Mouse (Mus musculus): ENCODE data around the gene Stard13.

Stard13 gene

GRCm38 (mm10) chr5:151228367-151229005, 5.2 kb downstream of the Stard13 start:
- DNase-seq (ENCODE audit: low read depth, low spot score), result no peak

- DNase-seq (ENCODE audit: low read depth, low spot score), result no peak
These were observed 9.8 kb downstream of the Stard13 start for GRCm38 (mm10) chr5:151223696-151224366.

DNA sequence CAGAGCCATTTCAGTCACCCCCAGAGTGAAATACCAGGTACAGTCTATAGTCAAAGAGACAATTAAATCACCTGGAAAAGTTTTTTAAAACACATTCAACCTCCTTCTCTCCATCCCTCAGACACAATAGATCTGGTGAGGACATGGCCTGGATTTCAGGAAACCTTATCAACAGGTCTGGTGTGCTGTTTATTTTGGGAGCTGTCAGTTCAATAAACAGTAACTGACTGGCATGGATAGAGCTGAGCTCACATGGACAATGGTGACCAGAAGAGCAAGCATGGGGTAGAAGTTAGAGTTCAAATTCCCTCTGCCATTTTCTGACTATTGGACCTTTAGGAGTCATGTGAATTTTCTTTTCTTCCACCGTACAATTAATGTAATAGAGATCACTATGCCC, 10.8 kb downstream of the Stard13 start:
- no peak for DNase-seq (ENCODE audit: low read depth, low spot score)

GRCm38 (mm10) chr5:151218689-151219115, 14.9 kb downstream of the Stard13 start:
- DNase-seq (ENCODE audit: low read depth, low spot score), result no peak

DNA sequence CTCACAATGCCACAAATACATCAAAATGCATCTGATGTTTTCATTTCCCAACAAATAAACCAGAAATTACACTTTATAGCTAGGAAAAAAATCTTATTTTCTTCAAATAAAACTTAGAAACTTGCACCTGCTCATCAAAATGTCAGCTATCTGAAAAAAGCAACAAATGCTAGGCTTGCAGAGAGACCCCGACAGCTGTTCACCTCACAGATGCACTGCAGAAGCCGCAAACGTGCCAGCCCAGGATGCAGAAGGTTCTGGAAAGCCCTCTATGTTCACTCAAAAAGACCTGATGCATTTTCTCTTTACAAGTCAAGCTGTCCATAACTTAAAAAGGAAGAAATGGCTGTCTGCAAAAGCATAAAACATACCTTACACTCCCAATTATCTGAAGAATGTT, 20.5 kb downstream of the Stard13 start:
- no peak for DNase-seq (ENCODE audit: low read depth, low spot score)

DNA sequence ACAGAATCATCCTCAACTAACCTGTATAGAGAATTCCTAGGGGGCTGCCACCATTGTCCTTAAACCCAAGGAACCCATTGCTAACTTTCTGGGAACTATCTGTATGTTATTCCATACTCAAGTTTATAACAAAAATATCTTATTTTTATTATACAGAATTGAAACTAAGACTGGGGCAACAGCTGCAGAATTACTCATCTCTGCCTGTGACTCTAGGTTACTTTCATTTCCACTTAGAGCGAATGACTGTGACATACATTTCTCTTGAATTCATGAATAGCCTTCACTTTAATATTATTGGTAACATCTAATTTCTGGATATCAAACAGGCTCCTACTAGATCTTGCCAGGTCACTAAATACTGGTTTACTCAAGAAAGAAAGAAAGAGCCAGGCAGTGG, 22.8 kb downstream of the Stard13 start:
- no peak for DNase-seq (ENCODE audit: low read depth, low spot score)

DNA sequence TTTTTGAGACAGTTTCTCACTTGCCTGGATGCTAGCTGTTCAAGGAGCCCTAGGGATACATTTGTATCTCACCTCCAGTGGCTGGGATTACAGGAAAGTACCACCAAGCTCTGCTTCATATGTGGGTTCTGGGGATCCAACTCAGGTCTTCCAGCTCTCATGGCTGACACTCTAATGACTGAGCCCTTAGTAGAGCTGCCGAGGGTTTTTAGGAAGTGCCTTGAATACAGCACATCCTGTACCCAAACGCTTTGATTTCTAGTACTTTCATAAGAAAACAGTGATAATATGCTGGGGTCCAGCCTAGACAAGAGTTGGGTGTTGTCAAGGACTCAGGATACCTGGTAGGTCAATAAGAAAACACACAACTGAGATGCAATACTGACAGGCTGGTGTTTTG, 23.6 kb downstream of the Stard13 start:
- DNase-seq (ENCODE audit: low read depth, low spot score), result no peak

DNA sequence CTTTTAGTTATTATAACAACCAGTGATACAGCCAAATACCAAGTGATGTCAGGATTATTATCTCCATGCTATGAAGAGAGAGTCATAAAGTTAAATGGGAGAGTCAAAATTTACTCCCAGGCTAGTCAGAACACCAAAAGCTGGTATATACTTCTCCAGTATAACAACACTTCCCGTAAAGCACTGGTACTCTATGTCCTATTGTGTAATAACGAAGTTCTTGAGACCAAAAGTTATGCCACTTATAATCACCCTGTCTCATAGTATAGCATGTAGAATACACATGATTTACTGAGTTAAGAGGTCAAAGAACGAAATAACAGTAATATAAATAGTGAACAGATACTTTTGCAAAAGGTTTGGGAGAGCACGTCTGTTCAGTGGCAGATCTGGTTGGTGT, 28.6 kb downstream of the Stard13 start:
- DNase-seq (ENCODE audit: low read depth, low spot score), result no peak

GRCm38 (mm10) chr5:151202925-151203324, 30.7 kb downstream of the Stard13 start:
- DNase-seq (ENCODE audit: low read depth, low spot score), result no peak

DNA sequence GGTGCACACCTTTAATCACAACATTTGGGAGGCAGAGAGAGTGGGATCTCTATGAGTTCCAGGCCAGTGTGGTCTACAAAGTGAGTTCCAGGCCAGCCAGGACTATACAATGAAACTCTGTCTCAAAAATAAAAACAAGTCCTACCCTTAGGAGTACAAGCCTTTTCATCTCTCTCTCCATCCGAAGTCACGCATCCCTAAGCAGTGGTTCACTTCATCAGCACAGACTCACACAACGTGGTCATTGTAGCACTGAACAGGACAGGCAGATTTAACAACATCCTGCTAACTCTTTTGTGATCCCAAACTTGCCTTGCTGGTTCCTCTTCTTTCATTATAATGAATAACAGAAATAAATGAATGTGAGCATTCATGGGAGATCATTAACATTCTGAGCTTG, 32.4 kb downstream of the Stard13 start:
- no peak for DNase-seq (ENCODE audit: low read depth, low spot score)

- DNase-seq (ENCODE audit: low read depth, low spot score), result no peak
These were observed 34.4 kb downstream of the Stard13 start for GRCm38 (mm10) chr5:151199235-151199634.

DNA sequence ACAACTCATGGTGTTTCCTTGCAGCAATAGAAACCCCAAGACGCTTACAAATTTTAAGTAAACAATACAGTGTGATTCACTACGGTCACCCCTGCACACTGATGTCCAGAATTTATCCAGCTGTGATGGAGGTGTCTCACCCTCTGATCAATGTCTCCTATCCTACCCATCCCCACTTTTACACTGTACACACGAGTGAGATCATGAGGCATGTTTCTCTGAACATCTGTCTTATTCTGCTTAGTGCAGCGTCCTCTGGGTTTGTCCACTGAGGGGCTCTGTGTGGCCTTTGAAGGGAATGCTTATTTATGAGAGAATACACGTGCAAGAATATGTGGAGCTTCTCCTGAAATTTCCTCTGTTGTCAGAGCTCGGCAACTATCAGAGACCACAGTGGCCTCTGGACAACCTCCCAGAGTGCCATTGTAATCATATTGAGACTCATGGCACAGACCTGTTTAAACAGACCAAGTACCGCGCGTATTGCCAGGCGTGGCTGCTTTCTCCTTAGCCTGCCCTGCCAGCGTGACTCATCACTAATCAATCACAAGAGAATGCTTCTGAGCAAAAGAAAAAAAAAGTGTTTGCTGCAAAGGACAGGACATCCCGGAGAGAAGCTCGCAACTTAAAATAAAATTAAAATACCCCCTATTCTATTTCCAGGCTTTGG, 36.9 kb downstream of the Stard13 start:
- DNase-seq (ENCODE audit: low read depth, low spot score), result no peak

DNA sequence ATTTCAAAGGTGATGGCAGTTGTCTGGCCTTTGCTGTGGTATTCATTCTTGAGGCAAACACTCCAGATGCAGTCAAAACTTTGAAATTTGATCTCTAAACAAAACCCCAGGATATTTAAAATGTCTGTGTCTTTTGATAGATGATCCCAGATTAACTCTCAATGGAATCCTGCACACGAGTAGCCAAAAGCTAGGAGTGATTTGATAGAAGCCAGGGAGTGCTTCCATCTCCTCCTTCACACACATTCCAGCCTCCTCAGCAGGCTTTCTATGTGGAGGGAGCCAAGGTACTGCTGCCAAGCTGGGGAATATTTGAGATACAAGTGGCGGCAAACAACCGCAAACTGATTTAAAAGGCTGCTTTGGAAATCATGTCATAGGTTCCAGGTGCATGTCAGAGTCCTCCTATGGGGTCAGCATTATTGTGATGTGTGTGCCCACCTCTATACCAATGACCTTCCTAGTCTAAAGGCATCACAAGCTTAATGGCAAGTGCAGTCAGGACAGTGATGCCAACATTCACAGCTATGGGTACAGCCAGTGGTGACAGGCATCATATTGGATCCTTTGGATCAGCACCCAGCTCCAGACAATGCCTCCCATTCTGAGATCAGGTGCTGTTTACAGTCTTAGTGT, 39.6 kb downstream of the Stard13 start:
- no peak for DNase-seq (ENCODE audit: low read depth, low spot score)

- no peak for DNase-seq (ENCODE audit: low read depth, low spot score)
These were observed 41.4 kb downstream of the Stard13 start for GRCm38 (mm10) chr5:151192266-151192665.

GRCm38 (mm10) chr5:151190764-151191163, 42.9 kb downstream of the Stard13 start:
- no peak for DNase-seq (ENCODE audit: low read depth, low spot score)

DNA sequence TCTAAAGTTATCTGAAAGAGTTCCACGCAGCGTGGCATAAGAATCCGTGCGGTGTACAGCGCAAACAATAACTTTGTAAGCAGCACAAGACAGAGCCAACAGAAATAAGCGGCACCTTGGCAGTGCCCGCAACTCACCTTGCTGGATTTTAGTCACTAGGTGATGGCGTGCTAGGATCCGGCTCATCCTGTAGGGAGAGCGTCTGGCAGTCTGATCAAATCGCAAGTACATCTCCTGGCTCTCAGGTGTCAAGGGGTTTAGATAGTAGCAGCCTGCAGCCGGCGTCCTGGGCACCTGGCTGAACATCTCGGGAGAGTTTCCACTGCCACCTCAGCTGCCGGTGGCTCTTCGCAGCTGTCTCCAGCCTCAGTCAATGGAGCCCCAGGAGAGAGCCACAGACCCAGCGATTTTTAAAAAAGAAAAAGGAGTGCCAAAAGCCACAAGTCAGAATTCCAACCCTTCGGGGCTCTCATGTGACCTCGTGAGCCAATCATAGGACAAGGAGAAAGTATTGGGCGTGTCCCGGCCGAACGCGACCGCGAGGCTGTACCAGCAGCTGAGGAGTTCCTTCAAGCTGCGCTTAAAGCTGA, 43.8 kb downstream of the Stard13 start:
- no peak for DNase-seq (ENCODE audit: low read depth, low spot score)

GRCm38 (mm10) chr5:151189321-151189720, 44.3 kb downstream of the Stard13 start:
- no peak for DNase-seq (ENCODE audit: low read depth, low spot score)

DNA sequence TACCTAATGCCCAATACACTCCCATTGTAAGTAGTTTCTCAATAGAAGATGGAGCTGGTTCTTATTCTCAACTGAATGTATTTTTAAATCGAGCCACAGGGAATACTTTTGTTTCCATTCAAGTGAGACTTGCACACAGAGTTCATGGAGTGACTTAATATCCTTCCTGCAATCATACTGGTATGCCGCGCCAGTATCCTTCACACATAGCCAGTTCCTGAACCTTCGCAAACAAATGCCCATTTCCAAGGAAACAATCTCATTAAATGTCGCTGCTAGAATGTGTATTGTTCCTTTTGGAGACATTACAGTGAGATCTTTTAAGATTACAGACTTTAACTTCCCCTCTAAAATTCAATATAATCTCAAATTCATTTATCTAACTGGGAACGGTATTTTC, 45.0 kb downstream of the Stard13 start:
- DNase-seq (ENCODE audit: low read depth, low spot score), result no peak

DNA sequence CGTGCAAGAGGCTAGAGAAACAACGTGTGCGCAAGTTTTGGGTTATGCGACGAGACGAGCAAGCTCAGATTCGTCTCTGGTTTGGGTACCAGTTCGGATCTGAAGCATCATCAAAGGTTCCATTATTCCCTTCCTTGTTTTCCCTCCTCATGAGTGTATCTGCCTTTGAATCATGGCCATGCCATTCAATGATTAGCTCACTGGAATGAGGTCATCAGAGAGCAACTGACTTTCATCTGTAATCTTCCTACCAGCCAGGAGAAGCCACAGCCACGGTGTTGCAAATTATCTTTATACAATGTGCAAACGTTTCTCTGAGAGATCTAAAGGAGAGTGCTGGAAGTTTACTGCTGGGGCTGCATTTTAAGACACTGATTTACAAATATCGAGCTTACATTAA, 46.3 kb downstream of the Stard13 start:
- no peak for DNase-seq (ENCODE audit: low read depth, low spot score)

DNA sequence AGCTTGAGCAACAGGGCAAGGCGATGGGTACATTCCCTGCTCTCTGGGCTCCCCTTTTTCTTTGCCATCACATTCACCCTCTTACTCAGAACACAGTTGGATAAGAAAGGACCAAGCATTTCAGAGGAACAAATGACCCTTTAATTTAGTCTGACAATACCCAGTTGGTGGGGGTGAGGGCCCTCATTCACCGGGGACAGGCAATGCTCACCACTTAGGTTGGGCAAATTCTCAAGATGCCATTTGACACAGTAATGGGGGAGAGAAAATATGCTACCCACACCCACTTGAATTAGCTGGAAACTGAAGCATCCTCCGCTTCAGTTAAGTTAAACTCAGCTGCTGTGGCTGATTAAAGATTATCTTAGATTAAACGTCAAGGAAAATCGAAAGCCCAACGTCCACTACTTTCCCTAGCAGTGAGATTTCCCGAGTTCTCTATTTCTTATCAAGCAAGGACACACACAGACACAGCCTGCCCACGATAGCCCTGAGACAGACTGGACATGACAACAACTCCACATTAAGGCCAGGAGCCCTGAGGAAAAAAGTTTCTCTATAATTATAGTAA, 48.3 kb downstream of the Stard13 start:
- no peak for DNase-seq (ENCODE audit: low read depth, low spot score)

DNA sequence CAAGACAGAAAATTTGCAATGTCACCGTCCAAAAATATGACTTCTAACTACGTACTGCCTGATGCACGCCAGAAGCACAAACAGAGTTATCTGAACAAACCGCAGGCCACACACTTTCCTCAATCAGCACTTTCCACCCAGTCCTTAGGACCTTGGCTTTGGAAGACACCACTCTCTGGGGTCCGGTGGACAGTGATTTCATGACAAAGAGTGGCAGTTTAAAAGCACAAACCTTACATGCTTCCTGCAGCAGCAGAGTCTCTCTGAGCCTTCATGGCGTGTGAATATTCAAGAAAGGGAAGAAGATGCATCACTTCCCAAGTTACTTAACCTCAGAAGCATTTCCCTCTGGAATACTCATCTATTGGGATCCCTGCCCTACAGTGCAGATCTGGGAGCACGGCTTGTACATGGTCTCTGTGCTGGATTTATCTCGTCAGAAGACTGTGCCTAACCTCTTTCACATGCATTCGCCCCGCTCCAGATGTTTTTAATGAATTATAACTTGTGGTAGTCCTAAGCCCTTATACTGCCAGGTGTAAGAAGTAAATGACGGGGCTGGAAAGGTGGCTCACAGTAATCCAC, 49.9 kb downstream of the Stard13 start:
- DNase-seq (ENCODE audit: low read depth, low spot score), result no peak

Data from brain, embryonic 18.5 days (tissue).